Mouse (Mus musculus): ENCODE data around the gene Rhot1.

DNA sequence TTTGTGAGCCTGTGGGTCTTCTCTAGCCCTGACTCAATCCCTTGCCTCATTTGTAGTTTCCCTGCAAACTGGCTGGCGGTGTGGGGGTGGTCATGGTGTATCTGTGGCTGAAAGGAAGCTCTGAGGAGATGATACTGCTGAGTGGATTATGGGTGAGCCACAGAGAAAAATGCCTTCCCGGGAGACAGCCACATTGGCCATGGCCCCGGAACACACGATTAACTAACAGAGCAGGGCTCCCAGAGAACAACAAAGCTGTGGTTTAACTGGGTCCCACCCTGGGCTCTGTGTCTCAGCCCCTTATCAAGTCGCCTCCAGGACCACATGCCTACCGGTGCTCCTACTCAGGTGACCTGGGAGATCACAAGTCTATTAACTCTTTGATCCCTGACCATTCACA is 99.7 kb downstream of the Rhot1 start:
- TF ChIP-seq USF1 (IDR thresholded peaks at IDR 0.05; ENCODE audit: low read depth) (no peak), POLR2AphosphoS2 (IDR thresholded peaks at IDR 0.05; ENCODE audit: insufficient read length, low read depth) (no peak), POLR2A (IDR thresholded peaks at IDR 0.05; ENCODE audit: insufficient read length, low read depth) (no peak), TCF12 (IDR thresholded peaks at IDR 0.05; ENCODE audit: insufficient read depth, poor library complexity, severe bottlenecking) (no peak), CEBPB (IDR thresholded peaks at IDR 0.05; ENCODE audit: insufficient read depth, poor library complexity, severe bottlenecking) (no peak), MYOG (IDR thresholded peaks at IDR 0.05; ENCODE audit: control insufficient read depth in 1 of 3, insufficient read depth in 1 of 3, insufficient read length in 2 of 3, low read depth in 2 of 3) (no peak), MAX (IDR thresholded peaks at IDR 0.05; ENCODE audit: low read depth) (no peak), SRF (IDR thresholded peaks at IDR 0.05; ENCODE audit: control insufficient read depth, insufficient read length, low read depth) (no peak), E2F4 (IDR thresholded peaks at IDR 0.05; ENCODE audit: insufficient read depth) (no peak), MYOD1 (IDR thresholded peaks at IDR 0.05; ENCODE audit: control insufficient read depth in 1 of 3, insufficient read length in 2 of 3, low read depth in 2 of 3) (no peak)

Data from myocyte (in vitro differentiated cells).